Mouse (Mus musculus) hindbrain, postnatal 0 days (tissue): ENCODE results near the gene Khdc1c. TPM values are rescaled to one million over a fixed set of nuclear protein-coding genes. Genes with fewer than 3 reads are reported as not detected.
"Not testable (repeated sequence)": the region's sequence is repeated elsewhere in the genome, so short reads cannot be mapped to it uniquely, and the experiment has no call there.

ENCODE experiments used
- ATAC-seq: fragments of 200-750 bp; cut with Nextera tagmentation; 2 replicates; pipeline ENCODE4 v1.8.0; 2017; ENCODE audit warnings: mild to moderate bottlenecking, moderate TSS enrichment, moderate library complexity
- DNase-seq: peaks from one replicate; pipeline ENCODE4 v3.0.0-alpha.2; 2015; ENCODE audit warnings: low spot score
- H3K27ac ChIP-seq: fragments of 300-500 bp; sonication (generic); 2 replicates; pipeline ENCODE4 v1.5.1; 2014; ENCODE audit warnings: mild to moderate bottlenecking
- H3K27me3 ChIP-seq: fragments of 300-500 bp; sonication (generic); 2 replicates; pipeline ENCODE4 v1.6.1; 2014; ENCODE audit warnings: low read length, mixed read lengths; ENCODE audit not compliant: insufficient read depth
- H3K36me3 ChIP-seq: fragments of 300-500 bp; sonication (generic); 2 replicates; pipeline ENCODE4 v1.6.1; 2014; ENCODE audit warnings: low read length, mixed read lengths; ENCODE audit not compliant: insufficient read depth
- H3K4me1 ChIP-seq: fragments of 300-500 bp; sonication (generic); 2 replicates; pipeline ENCODE4 v1.6.1; 2014; ENCODE audit warnings: antibody characterized with exemption, low read length, mixed read lengths; ENCODE audit not compliant: insufficient read depth
- H3K4me2 ChIP-seq: fragments of 300-500 bp; sonication (generic); 2 replicates; pipeline ENCODE4 v1.6.1; 2014; ENCODE audit warnings: low read depth, mild to moderate bottlenecking, low read length, moderate library complexity, mixed read lengths
- H3K4me3 ChIP-seq: fragments of 300-500 bp; sonication (generic); 2 replicates; pipeline ENCODE4 v1.5.1; 2014; ENCODE audit warnings: low read length
- H3K9ac ChIP-seq: fragments of 300-500 bp; sonication (generic); replicated peaks from 2 replicates; pipeline ENCODE4 v1.6.1; 2014; ENCODE audit warnings: mild to moderate bottlenecking, low read length, moderate library complexity, mixed read lengths
- H3K9me3 ChIP-seq: fragments of 300-500 bp; sonication (generic); 2 replicates; pipeline ENCODE4 v1.6.1; 2016; ENCODE audit warnings: low read length, mixed read lengths
- CTCF ChIP-seq: IDR thresholded peaks from 2 replicates; pipeline ENCODE4 v1.5.1; 2016; ENCODE audit warnings: antibody characterized with exemption, control low read depth, low read depth
- WGBS: fragments of 180-500 bp; shearing (Covaris S2); extraction: QIAGEN DNeasy Blood & Tissue Kit; methylation state at CpG from one replicate; pipeline ENCODE4 v1.1.7; 2014; 5-methylcytosine and 5-hydroxymethylcytosine counted together
- polyA plus RNA-seq: library from polyadenylated mRNA; unstranded; fragments of >200 nt; fragmentation: Nextera tagmentation; extraction: Ambion mirVana; gene quantifications from 2 replicates; pipeline ENCODE4 v1.2.1, GENCODE M21; 2015
- total RNA-seq: library from RNA; depleted of rRNA; stranded (reverse); fragments of >200 nt; gene quantifications from 2 replicates; pipeline ENCODE4 v1.2.3, GENCODE M21; 2014

Khdc1c gene
- total and polyA plus RNA-seq, 2 experiments from 2014 or later = not detected

DNA sequence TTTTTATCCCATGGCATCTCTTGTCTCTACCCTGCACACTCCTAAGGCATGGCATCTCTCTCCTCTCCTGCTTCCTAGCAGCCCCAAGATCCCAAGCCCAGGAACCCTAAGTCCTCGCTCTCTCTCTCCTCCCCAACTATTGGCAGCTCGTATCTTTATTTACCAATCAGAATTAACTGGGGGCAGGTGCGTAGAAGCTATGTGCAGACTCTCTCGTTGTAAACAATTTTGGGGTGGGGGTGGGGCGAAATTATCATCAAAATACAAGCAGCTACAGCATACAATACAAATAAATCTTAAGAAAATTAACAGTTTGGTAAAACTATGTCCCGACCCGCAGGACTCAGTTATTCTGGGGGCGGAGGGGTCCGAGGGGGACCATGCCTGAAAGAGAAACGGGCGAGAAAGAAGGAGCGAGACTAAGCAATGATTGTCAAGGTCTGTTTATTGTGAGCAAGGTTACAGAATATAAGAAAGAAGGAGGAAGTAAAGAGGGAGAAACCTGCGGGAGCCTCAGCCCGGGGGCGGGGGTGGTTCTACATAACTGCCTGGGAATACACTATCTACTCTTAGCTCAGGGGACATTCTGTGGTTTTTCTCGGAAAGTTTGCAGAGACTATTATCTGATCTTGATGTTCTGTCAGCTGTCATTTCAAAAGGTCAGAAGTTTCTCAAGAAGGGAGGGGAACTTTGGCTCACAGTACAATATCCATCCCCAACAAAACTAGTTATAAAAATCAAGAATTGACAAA, 34.7 kb upstream of the Khdc1c start:
- TF ChIP-seq CTCF = no peak
- Histone ChIP-seq H3K36me3 (no peaks in the 10 kb centered on the region), H3K27me3 (no peaks in the 10 kb centered on the region), H3K4me2 (no peak overlapping the region), H3K9me3 (no peaks in the 10 kb centered on the region), H3K9ac (no peak overlapping the region), H3K27ac (no peak overlapping the region), H3K4me3 (no peak overlapping the region), H3K4me1 (no peaks in the 10 kb centered on the region)
- ATAC-seq = no peak
- WGBS = 84% methylated on average over 16 of the region's 16 CpGs
- no peak for DNase-seq

DNA sequence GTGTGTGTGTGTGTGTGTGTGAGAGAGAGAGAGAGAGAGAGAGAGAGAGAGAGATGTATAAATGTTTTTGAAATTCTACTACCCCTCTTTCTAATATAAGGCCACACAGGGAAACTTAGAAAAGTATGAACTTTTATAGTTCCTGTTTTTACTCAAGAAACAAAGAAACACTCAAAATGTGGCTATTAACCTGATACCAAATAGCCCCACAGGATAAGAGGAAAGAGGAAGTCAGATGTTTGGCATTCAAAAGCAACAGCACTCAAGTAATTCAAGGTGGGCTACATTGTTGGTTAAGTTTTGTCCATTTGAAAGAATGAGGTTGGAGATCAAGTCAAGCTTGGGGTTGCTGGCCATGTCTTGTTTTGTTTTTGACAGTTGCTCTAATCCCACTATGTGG, 32.3 kb upstream of the Khdc1c start:
- TF ChIP-seq CTCF = no peak
- Histone ChIP-seq H3K27ac (no peak overlapping the region), H3K4me2 (no peak overlapping the region), H3K36me3 (no peaks in the 10 kb centered on the region), H3K9ac (no peak overlapping the region), H3K4me3 (no peak overlapping the region), H3K9me3 (no peaks in the 10 kb centered on the region), H3K4me1 (no peaks in the 10 kb centered on the region), H3K27me3 (no peaks in the 10 kb centered on the region)
- no peak for DNase-seq
- no peak for ATAC-seq

DNA sequence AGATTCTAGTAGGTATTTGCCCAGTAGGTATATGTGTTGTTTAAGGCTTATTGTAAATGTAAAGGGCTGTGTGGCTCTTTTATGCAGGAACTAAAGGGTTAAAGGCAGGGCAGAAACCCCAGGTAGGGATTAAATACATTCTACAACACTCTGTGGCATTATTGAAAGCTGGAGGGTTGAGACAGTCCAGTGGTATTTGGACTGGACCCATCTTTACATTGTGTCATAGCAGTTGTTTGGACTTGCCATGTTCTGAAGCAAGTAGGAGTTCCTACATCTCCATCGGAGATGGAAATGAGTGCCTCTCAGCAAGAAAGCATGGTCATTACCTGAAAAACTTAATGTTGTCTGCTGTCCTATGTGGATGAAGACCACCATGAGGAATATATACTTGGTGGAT, 27.4 kb upstream of the Khdc1c start:
- ATAC-seq (no peak), DNase-seq (no peak)
- Histone ChIP-seq H3K9ac (no peak overlapping the region), H3K27ac (no peak overlapping the region), H3K4me1 (no peaks in the 10 kb centered on the region), H3K4me3 (no peak overlapping the region), H3K9me3 (no peaks in the 10 kb centered on the region), H3K27me3 (no peaks in the 10 kb centered on the region), H3K36me3 (no peaks in the 10 kb centered on the region), H3K4me2 (no peak overlapping the region)
- no peak for TF ChIP-seq CTCF
- WGBS = 100% methylated on average over 1 of the region's 1 CpGs

DNA sequence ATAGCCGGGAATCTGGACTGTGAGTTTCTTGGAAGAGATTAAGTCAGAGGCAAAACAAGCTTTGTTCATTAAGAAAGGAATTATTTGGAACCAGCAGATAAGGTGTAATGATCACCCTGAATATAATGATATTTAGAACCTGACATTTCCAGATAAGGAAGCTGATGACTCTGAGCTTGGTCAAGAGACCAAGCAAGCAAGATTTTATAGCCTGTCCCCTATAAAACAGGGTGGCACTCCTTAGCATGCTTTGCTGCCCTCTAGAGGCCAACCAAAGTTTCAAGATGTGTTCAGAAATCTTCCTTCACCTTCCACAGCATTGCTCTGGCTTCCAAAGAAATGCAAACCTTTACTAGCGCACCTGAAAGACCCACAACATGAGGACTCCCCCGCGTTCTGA, 23.9 kb upstream of the Khdc1c start:
- Histone ChIP-seq H3K4me2 (no peak overlapping the region), H3K27ac (no peak overlapping the region), H3K4me3 (no peak overlapping the region), H3K4me1 (no peaks in the 10 kb centered on the region), H3K36me3 (no peaks in the 10 kb centered on the region), H3K9me3 (no peaks in the 10 kb centered on the region), H3K9ac (no peak overlapping the region), H3K27me3 (no peaks in the 10 kb centered on the region)
- WGBS = 62% methylated on average over 4 of the region's 4 CpGs
- ATAC-seq (0 out of 2 replicates have a peak, but pooled peaks have one; percentile 59), DNase-seq (peak; percentile 81)
- peak; percentile 86 for TF ChIP-seq CTCF

DNA sequence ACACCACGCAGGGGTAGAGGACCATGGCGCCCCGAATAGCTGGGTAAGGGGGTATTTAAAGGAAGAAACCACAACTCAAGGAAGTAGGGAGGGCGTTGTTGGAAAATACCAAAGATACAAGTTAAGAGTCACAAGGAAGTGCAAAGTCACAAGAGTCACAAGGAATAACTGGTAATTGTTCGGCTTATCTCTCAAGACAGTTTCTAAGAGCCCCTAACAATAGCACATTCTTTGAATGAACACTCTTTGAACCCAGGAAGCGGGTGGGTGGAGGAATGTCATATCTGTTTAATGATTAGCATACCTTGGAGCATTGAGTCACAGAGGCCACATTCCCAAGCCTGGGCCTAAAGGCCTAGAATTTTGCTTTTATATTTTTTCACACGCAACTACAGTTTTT, 23.4 kb upstream of the Khdc1c start:
- not testable (repeated sequence) for H3K36me3 ChIP-seq, H3K4me2 ChIP-seq, H3K9me3 ChIP-seq, H3K9ac ChIP-seq, H3K4me3 ChIP-seq, ATAC-seq, DNase-seq, H3K4me1 ChIP-seq, H3K27me3 ChIP-seq, H3K27ac ChIP-seq
- 87% methylated on average over 7 of the region's 7 CpGs for WGBS

DNA sequence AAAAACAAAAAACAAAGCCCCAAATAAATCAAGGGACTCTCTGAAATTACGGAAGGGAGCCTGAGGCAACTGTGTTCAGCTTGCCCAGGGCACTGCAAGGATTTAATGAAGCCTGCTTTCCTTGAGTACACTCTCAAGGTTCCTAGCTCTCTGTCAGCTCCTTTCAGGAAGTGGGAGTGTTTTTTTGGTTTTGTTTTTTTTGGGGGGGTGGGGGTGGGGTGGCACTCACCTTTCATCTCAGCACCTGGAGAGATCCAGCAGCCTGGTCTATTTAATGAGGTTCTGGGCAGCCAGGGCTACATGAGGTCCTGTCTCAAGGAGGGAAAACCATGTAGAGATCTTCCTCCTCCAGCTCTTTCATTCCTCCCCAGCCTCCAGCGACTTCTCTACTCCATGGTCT, 18.8 kb upstream of the Khdc1c start, which contains the start of gene Khdc1a:
Gene Khdc1a (plus strand): TSS at position 301 of the 400 bp plus-strand sequence.
- H3K4me2 ChIP-seq = no peak within 1 kb of the TSS
- no peak for DNase-seq
- WGBS = 81% methylated on average over 2 of the region's 2 CpGs
- no peak for ATAC-seq
- H3K4me3 ChIP-seq = no peak within 1 kb of the TSS
- H3K4me1 ChIP-seq = no peaks in the 10 kb centered on the region
- TF ChIP-seq CTCF = no peak
- no peaks in the 10 kb centered on the region for H3K9me3 ChIP-seq
- no peaks in the 10 kb centered on the region for H3K27me3 ChIP-seq
- H3K9ac ChIP-seq = no peak within 1 kb of the TSS
- H3K27ac ChIP-seq = no peak within 1 kb of the TSS
- no peaks in the 10 kb centered on the region for H3K36me3 ChIP-seq

DNA sequence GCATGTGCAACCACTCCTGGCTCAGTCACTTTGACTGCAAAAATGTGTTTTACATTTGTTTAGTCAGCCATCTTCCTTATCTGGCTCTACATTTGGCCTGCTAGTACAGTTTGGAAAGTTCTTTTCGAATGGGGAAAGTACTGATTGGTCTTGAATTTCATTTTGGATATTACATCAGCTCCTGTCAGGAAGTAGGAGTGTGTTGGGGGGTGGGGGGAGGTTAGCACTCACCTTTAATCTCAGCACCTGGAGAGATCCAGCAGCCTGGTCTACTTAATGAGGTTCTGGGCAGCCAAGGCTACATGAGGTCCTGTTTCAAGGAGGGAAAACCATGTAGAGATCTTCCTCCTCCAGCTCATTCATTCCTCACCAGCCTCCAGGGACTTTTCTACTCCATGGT, 15.1 kb downstream of the Khdc1c start, which contains the start of gene Khdc1b:
Gene Khdc1b (plus strand): TSS at position 301 of the 400 bp plus-strand sequence.
- no peak for ATAC-seq
- no peak for DNase-seq
- H3K36me3 ChIP-seq = no peaks in the 10 kb centered on the region
- H3K4me3 ChIP-seq = no peak within 1 kb of the TSS
- H3K4me2 ChIP-seq = no peak within 1 kb of the TSS
- no peaks in the 10 kb centered on the region for H3K27me3 ChIP-seq
- H3K9me3 ChIP-seq = no peaks in the 10 kb centered on the region
- no peaks in the 10 kb centered on the region for H3K4me1 ChIP-seq
- H3K9ac ChIP-seq = no peak within 1 kb of the TSS
- TF ChIP-seq CTCF = no peak
- no peak within 1 kb of the TSS for H3K27ac ChIP-seq
- 93% methylated on average over 1 of the region's 1 CpGs for WGBS
